Mouse (Mus musculus): ENCODE results near the gene Gm8720. TPM values are rescaled to one million over a fixed set of nuclear protein-coding genes. Genes with fewer than 3 reads are reported as not detected.

Gm8720 gene
- not detected in 2 replicates for polyA plus RNA-seq (2012; rRNA removed; ENCODE audit: low replicate concordance)

GRCm38 (mm10) chr7:23067356-23067755 is at the start of gene Gm8720:
TSS of gene Gm8720 (minus strand) at chr7:23067456.

DNA sequence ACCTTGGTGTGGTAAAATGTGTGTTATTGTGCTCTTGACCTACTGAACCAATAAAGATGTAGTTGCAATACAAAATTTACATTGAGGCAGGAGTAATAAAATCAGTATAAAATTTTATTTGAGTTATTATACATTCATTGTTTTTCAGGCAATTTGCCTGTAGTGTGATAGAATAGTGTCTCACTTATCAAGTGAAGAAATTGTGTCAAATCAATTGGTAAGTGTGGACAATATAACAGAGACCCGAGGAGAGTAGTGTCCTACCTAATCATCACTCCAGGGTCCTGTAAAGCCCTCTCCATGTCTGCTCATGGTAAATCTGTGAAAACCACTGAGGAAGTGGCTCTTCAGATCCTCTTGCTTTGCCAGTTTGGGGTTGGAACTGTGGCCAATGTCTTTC is 12.0 kb downstream of the Gm8720 start, which contains the start of gene Vmn1r163:
Vmn1r163 (plus strand) TSS at position 301 of the 400 bp plus-strand sequence.

DNA sequence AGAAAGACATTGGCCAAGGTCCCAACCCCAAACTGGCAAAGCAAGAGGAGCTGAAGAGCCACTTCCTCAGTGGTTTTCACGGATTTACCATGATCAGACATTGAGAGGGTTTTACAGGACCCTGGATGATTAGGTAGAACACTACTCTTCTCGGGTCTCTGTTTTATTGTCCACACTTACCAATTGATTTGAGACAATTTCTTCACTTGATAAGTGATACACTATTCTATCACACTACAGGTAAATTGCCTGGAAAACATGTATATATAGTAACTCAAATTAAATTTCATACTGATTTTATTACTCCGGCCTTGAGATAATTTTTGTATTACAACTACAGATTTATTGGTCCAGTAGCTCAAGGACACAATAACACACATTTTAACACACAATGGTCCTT is 47.4 kb downstream of the Gm8720 start, which contains the start of gene Gm4216:
Gm4216 (minus strand) TSS at position 101 of the 400 bp plus-strand sequence.

Other genes starting within 250 kb of the Gm8720 start
- not detected in 2 replicates for gene Vmn1r159, start 223.9 kb downstream of the Gm8720 start, polyA plus RNA-seq (2012; rRNA removed; ENCODE audit: low replicate concordance)
- gene Vmn1r160, start 196.2 kb downstream of the Gm8720 start, polyA plus RNA-seq (2012; rRNA removed; ENCODE audit: low replicate concordance): not detected in 2 replicates
- not detected in 2 replicates for gene Gm4214, start 82.8 kb downstream of the Gm8720 start, polyA plus RNA-seq (2012; rRNA removed; ENCODE audit: low replicate concordance)
- not detected in 2 replicates for gene Gm4216, start 47.5 kb downstream of the Gm8720 start, polyA plus RNA-seq (2012; rRNA removed; ENCODE audit: low replicate concordance)
- gene Vmn1r163, start 11.9 kb downstream of the Gm8720 start, polyA plus RNA-seq (2012; rRNA removed; ENCODE audit: low replicate concordance): not detected in 2 replicates
- not detected in 2 replicates for gene Gm10662, start 77.0 kb upstream of the Gm8720 start, polyA plus RNA-seq (2012; rRNA removed; ENCODE audit: low replicate concordance)
- not detected in 2 replicates for gene Vmn1r165, start 149.9 kb upstream of the Gm8720 start, polyA plus RNA-seq (2012; rRNA removed; ENCODE audit: low replicate concordance)
- not detected in 2 replicates for gene Vmn1r166, start 184.2 kb upstream of the Gm8720 start, polyA plus RNA-seq (2012; rRNA removed; ENCODE audit: low replicate concordance)
- not detected in 2 replicates for gene Gm6902, start 211.4 kb upstream of the Gm8720 start, polyA plus RNA-seq (2012; rRNA removed; ENCODE audit: low replicate concordance)
- not detected in 2 replicates for gene Nlrp4e, start 233.7 kb upstream of the Gm8720 start, polyA plus RNA-seq (2012; rRNA removed; ENCODE audit: low replicate concordance)